Mouse (Mus musculus): Measurements from ENCODE around the gene Ltbr.
"Not testable (repeated sequence)": the region's sequence is repeated elsewhere in the genome, so short reads cannot be mapped to it uniquely, and the experiment has no call there.

Ltbr gene

GRCm38 (mm10) chr6:125271455-125272227 is 42.0 kb downstream of the Ltbr start:
- DNase-seq (ENCODE audit: low spot score), result peak; percentile 70

- DNase-seq (ENCODE audit: low spot score), result no peak
Measured at GRCm38 (mm10) chr6:125268799-125269198, 44.9 kb downstream of the Ltbr start.

GRCm38 (mm10) chr6:125267469-125267868 is 46.2 kb downstream of the Ltbr start:
- no peak for DNase-seq (ENCODE audit: low spot score)

- not testable (repeated sequence) for DNase-seq (ENCODE audit: low spot score)
Measured at GRCm38 (mm10) chr6:125266600-125266999, 47.1 kb downstream of the Ltbr start.

DNA sequence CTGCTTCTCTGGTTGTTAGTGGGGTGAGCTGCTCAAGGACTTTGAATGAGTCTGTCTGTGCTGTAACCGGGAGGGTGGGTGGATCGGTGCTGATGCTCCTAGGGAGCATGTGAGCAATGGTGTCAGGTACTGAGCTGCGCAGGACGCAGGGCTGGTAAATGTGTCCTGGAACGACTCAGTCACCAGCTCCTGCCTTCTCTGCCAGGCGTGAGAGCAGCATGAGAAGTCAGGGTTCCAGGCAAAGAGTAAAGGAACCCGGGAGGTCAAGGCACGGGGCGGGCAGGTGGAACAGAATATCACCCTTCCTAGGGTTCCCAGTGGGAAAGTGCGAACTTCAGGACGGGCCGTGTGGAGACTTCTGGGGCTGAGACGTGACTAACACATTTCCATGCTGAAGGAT is 47.6 kb downstream of the Ltbr start:
- DNase-seq (ENCODE audit: low spot score), result no peak

GRCm38 (mm10) chr6:125265239-125265638 is 48.4 kb downstream of the Ltbr start:
- DNase-seq (ENCODE audit: low spot score), result no peak

- no peak for DNase-seq (ENCODE audit: low spot score)
Measured at GRCm38 (mm10) chr6:125264219-125264618, 49.5 kb downstream of the Ltbr start.

DNA sequence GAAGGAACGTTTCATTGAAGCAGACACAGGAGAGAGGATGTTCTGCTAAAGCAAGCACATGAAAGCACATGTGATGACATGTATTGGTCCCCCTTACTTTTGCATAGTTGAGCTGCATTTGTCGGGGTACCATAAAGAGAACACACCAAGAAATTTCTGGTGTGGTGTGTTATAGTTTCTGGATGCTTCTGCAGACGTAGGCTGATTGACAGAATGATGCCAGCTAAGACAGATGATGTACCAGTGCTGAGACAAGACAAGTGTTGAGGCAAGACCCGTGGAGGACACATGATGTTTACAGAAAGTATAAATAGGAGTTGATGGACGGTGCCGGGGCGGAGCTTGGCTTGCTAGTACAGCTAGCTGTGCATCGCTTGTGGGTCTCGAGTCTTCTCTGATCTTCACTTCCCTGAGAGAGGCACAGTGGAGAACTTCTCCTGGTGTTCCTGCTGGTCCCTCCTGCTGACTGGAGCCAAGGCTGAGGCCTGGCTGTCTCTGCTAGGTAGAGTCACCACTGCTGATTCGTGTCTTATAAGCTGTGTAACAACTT is 53.6 kb downstream of the Ltbr start:
- DNase-seq (ENCODE audit: low spot score), result no peak
